Mouse (Mus musculus): ENCODE data around the gene Wfdc3. TPM values are rescaled to one million over a fixed set of nuclear protein-coding genes. Genes with fewer than 3 reads are reported as not detected.

The Wfdc3 gene
- polyA plus RNA-seq, 1 experiment from 2014 or later, result 0.64 TPM

- peaks cover 13% of the 10 kb centered on the region; the same call in 1 of the 2 replicates for H3K4me1 ChIP-seq (replicated peaks; ENCODE audit: insufficient read depth, low read length)
- no peak overlapping the region for H3K9ac ChIP-seq (ENCODE audit: low read depth, low read length)
- DNase-seq (ENCODE audit: low spot score) (no peak), ATAC-seq (replicated peaks; ENCODE audit: low FRiP score, low read depth) (no peak)
- H3K27me3 ChIP-seq (ENCODE audit: insufficient read depth, low read length), result no peaks in the 10 kb centered on the region
- peaks cover 23% of the 10 kb centered on the region for H3K36me3 ChIP-seq (ENCODE audit: insufficient read depth, low read length)
- no peaks in the 10 kb centered on the region for H3K9me3 ChIP-seq (replicated peaks; ENCODE audit: low read length)
- no peak overlapping the region for H3K4me2 ChIP-seq (ENCODE audit: low read length)
- H3K27ac ChIP-seq, result no peak overlapping the region
- no peak overlapping the region for H3K4me3 ChIP-seq (replicated peaks; ENCODE audit: low read depth, low read length)
- WGBS, result 90% methylated on average over 6 of the region's 6 CpGs
- no peak for TF ChIP-seq CTCF (IDR thresholded peaks at IDR 0.05; ENCODE audit: low read depth)
Observed at GRCm38 (mm10) chr2:164748991-164749390, 3.3 kb upstream of the Wfdc3 start.

- H3K27ac ChIP-seq, result no peak overlapping the region
- ATAC-seq (replicated peaks; ENCODE audit: low FRiP score, low read depth) (no peak), DNase-seq (ENCODE audit: low spot score) (no peak)
- H3K4me2 ChIP-seq (ENCODE audit: low read length), result no peak overlapping the region
- peaks cover 20% of the 10 kb centered on the region for H3K36me3 ChIP-seq (ENCODE audit: insufficient read depth, low read length)
- H3K4me3 ChIP-seq (replicated peaks; ENCODE audit: low read depth, low read length), result no peak overlapping the region
- WGBS, result 80% methylated on average over 4 of the region's 4 CpGs
- no peak overlapping the region for H3K9ac ChIP-seq (ENCODE audit: low read depth, low read length)
- H3K9me3 ChIP-seq (replicated peaks; ENCODE audit: low read length), result no peaks in the 10 kb centered on the region
- H3K27me3 ChIP-seq (ENCODE audit: insufficient read depth, low read length), result no peaks in the 10 kb centered on the region
- TF ChIP-seq CTCF (IDR thresholded peaks at IDR 0.05; ENCODE audit: low read depth), result no peak
- H3K4me1 ChIP-seq (replicated peaks; ENCODE audit: insufficient read depth, low read length), result peaks cover 13% of the 10 kb centered on the region; the same call in 1 of the 2 replicates
Observed at GRCm38 (mm10) chr2:164748191-164748590, 2.5 kb upstream of the Wfdc3 start.

- H3K27ac ChIP-seq, result no peak overlapping the region
- H3K4me1 ChIP-seq (replicated peaks; ENCODE audit: insufficient read depth, low read length), result peaks cover 13% of the 10 kb centered on the region; the same call in 1 of the 2 replicates
- 42% methylated on average over 8 of the region's 8 CpGs for WGBS
- peak overlapping the region; percentile 96 for H3K9ac ChIP-seq (ENCODE audit: low read depth, low read length)
- H3K9me3 ChIP-seq (replicated peaks; ENCODE audit: low read length), result no peaks in the 10 kb centered on the region
- peaks cover 13% of the 10 kb centered on the region for H3K36me3 ChIP-seq (ENCODE audit: insufficient read depth, low read length)
- 0 out of 2 replicates have a peak, but pooled peaks have one; percentile 19 for ATAC-seq (replicated peaks; ENCODE audit: low FRiP score, low read depth)
- H3K27me3 ChIP-seq (ENCODE audit: insufficient read depth, low read length), result no peaks in the 10 kb centered on the region
- DNase-seq (ENCODE audit: low spot score), result no peak
- no peak for TF ChIP-seq CTCF (IDR thresholded peaks at IDR 0.05; ENCODE audit: low read depth)
- H3K4me2 ChIP-seq (ENCODE audit: low read length), result peak overlapping the region; percentile 94
- peak overlapping the region; percentile 93 for H3K4me3 ChIP-seq (replicated peaks; ENCODE audit: low read depth, low read length)
Observed at GRCm38 (mm10) chr2:164746693-164747092, 962 bp upstream of the Wfdc3 start.

DNA sequence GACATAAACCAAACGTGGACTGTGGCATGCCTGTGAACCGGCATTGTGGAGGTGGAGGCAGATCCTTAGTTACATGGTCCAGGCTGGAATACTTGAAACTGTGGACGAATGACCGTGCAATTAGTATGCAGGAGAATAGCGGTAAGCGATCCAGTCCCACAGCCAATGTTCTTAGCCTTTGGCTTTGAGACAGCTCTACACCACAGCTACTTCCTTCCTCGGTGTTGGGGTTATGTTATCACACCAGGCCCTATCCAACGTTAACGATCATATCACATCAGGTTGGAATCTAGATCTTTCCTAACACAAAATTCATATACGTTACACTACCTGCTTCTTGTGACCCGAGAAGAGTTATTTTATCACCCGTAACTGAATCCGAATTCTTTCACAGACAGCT, 744 bp downstream of the Wfdc3 start:
- H3K4me3 ChIP-seq (replicated peaks; ENCODE audit: low read depth, low read length), result peak overlapping the region; percentile 93
- no peak for TF ChIP-seq CTCF (IDR thresholded peaks at IDR 0.05; ENCODE audit: low read depth)
- no peaks in the 10 kb centered on the region for H3K9me3 ChIP-seq (replicated peaks; ENCODE audit: low read length)
- no peak overlapping the region for H3K27ac ChIP-seq
- 0 out of 2 replicates have a peak, but pooled peaks cover 4% of the 10 kb centered on the region for H3K36me3 ChIP-seq (ENCODE audit: insufficient read depth, low read length)
- DNase-seq (ENCODE audit: low spot score), result no peak
- WGBS, result 63% methylated on average over 13 of the region's 13 CpGs
- H3K4me1 ChIP-seq (replicated peaks; ENCODE audit: insufficient read depth, low read length), result peaks cover 13% of the 10 kb centered on the region; the same call in 1 of the 2 replicates
- H3K27me3 ChIP-seq (ENCODE audit: insufficient read depth, low read length), result no peaks in the 10 kb centered on the region
- peak overlapping the region; percentile 96; the same call in 1 of the 2 replicates for H3K9ac ChIP-seq (ENCODE audit: low read depth, low read length)
- peak overlapping the region; percentile 94 for H3K4me2 ChIP-seq (ENCODE audit: low read length)
- ATAC-seq (replicated peaks; ENCODE audit: low FRiP score, low read depth), result no peak

- Histone ChIP-seq H3K4me3 (replicated peaks; ENCODE audit: low read depth, low read length) (no peak overlapping the region), H3K4me1 (replicated peaks; ENCODE audit: insufficient read depth, low read length) (0 out of 2 replicates have a peak, but pooled peaks cover under 1% of the 10 kb centered on the region), H3K36me3 (ENCODE audit: insufficient read depth, low read length) (no peaks in the 10 kb centered on the region), H3K27ac (no peak overlapping the region), H3K4me2 (ENCODE audit: low read length) (no peak overlapping the region), H3K9me3 (replicated peaks; ENCODE audit: low read length) (no peaks in the 10 kb centered on the region), H3K9ac (ENCODE audit: low read depth, low read length) (no peak overlapping the region), H3K27me3 (ENCODE audit: insufficient read depth, low read length) (no peaks in the 10 kb centered on the region)
- no peak for TF ChIP-seq CTCF (IDR thresholded peaks at IDR 0.05; ENCODE audit: low read depth)
- ATAC-seq (replicated peaks; ENCODE audit: low FRiP score, low read depth), result no peak
- no peak for DNase-seq (ENCODE audit: low spot score)
- WGBS, result 56% methylated on average over 7 of the region's 7 CpGs
Observed at GRCm38 (mm10) chr2:164739876-164740275, 5.9 kb downstream of the Wfdc3 start.

DNA sequence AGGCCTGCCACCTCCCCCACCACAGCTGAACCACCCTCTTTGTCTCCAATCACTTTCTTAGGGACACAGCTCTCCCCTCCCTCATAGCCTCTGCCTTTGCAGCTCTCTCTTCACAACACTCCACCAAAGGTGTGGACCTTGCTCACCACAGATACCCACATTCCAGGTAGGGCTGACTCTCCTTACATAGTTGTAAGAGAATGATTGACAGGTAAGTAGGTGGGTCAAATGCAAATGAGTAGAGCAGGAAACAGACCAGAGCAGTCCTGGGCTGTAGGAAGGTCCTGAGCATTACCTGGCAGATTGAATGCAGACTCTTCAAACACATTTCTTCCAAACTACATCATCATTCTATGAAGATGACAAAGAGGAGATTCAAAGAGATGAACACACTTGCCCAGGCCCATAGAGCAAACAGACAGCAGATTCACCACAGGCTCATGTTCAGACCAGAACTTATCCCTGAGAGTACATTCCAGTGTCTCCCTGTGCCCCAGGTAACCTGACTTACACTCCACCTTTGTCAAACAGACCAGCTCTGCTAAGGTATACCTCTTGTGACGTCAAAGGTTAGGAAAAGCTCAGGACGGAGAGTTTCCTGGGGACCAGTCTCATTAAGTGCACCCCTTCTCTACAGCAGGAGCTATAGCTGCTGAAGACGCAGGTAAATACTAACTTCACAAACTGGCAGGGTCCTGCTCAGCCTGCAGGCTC, 8.2 kb downstream of the Wfdc3 start:
- Histone ChIP-seq H3K36me3 (ENCODE audit: insufficient read depth, low read length) (no peaks in the 10 kb centered on the region), H3K9ac (ENCODE audit: low read depth, low read length) (no peak overlapping the region), H3K4me3 (replicated peaks; ENCODE audit: low read depth, low read length) (no peak overlapping the region), H3K4me2 (ENCODE audit: low read length) (no peak overlapping the region), H3K27me3 (ENCODE audit: insufficient read depth, low read length) (no peaks in the 10 kb centered on the region), H3K4me1 (replicated peaks; ENCODE audit: insufficient read depth, low read length) (no peaks in the 10 kb centered on the region), H3K27ac (no peak overlapping the region), H3K9me3 (replicated peaks; ENCODE audit: low read length) (no peaks in the 10 kb centered on the region)
- no peak for DNase-seq (ENCODE audit: low spot score)
- peak; percentile 63 for ATAC-seq (replicated peaks; ENCODE audit: low FRiP score, low read depth)
- WGBS, result 73% methylated on average over 3 of the region's 3 CpGs
- no peak for TF ChIP-seq CTCF (IDR thresholded peaks at IDR 0.05; ENCODE audit: low read depth)
